In the genomic region with DNA sequence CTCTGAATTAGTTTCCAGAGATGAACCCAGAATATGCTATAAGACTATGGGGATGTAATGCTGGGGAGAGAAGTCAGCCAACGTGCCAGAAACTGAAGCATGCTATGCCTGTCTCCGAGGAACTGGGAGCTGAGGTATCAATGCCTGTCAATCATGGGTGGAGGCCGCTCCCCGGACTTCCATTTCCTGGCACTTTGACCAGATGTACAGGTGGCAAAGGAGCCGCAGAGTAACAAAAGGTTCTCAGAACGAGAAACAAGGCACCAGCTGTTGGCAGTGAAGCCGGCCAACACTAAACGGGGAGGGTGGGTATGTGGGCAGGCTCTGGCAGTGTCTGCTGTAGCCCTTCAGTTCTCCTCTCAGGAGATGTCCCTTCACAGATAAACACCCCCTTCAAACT, we compare ENCODE assay signal across 10 mouse cellular contexts.
DNase-seq lines count a peak whose midpoint lies in the region; ATAC-seq lines count a peak whose summit lies in the region.
"Had no signal": no experiment of that assay in that cellular context is flagged by ENCODE, and none has a peak within 500 bp of the region (broad histone marks: within the 10 kb centered on the region; RNA-seq: fewer than 3 reads in every experiment).

No protein-coding gene starts in this region.

- H3K27me3 ChIP-seq in midbrain, embryonic 14.5 days (ENCODE audit: control insufficient read depth, insufficient read depth, low read length): no peaks in the 10 kb centered on the region
- no peaks in the 10 kb centered on the region for H3K27me3 ChIP-seq in midbrain, embryonic 11.5 days (ENCODE audit: control insufficient read depth, insufficient read depth, low read length)
- no peaks in the 10 kb centered on the region for H3K27me3 ChIP-seq in forebrain, embryonic 16.5 days (replicated peaks; ENCODE audit: control insufficient read depth, insufficient read depth, low read length)
- H3K27me3 ChIP-seq: heart, embryonic 15.5 days had no signal

- no peaks in the 10 kb centered on the region for H3K9me3 ChIP-seq in midbrain, embryonic 14.5 days (ENCODE audit: control insufficient read depth, low read length)
- no peaks in the 10 kb centered on the region for H3K9me3 ChIP-seq in midbrain, embryonic 11.5 days (ENCODE audit: control insufficient read depth, low read length)
- no peaks in the 10 kb centered on the region for H3K9me3 ChIP-seq in forebrain, embryonic 16.5 days (ENCODE audit: control insufficient read depth, low read length)
- H3K9me3 ChIP-seq: heart, embryonic 15.5 days had no signal

- H3K36me3 ChIP-seq in midbrain, embryonic 14.5 days (ENCODE audit: control insufficient read depth, insufficient read depth, low read length): no peaks in the 10 kb centered on the region
- no peaks in the 10 kb centered on the region for H3K36me3 ChIP-seq in midbrain, embryonic 11.5 days (ENCODE audit: control insufficient read depth, insufficient read depth, low read length)
- H3K36me3 ChIP-seq in forebrain, embryonic 16.5 days (ENCODE audit: control insufficient read depth, insufficient read depth): no peaks in the 10 kb centered on the region
- H3K36me3 ChIP-seq: heart, embryonic 15.5 days had no signal

- no peak overlapping the region for H3K4me3 ChIP-seq in midbrain, embryonic 14.5 days (replicated peaks; ENCODE audit: low read depth, low read length)
- no peak overlapping the region for H3K4me3 ChIP-seq in midbrain, embryonic 11.5 days (ENCODE audit: low read depth, low read length)
- no peak overlapping the region for H3K4me3 ChIP-seq in forebrain, embryonic 16.5 days (replicated peaks; ENCODE audit: low read length)
- H3K4me3 ChIP-seq: heart, embryonic 15.5 days; layer of hippocampus, adult 2 months had no signal

- H3K9ac ChIP-seq in midbrain, embryonic 14.5 days (replicated peaks; ENCODE audit: low read length): no peak overlapping the region
- no peak overlapping the region for H3K9ac ChIP-seq in midbrain, embryonic 11.5 days (ENCODE audit: low read length)
- no peak overlapping the region for H3K9ac ChIP-seq in forebrain, embryonic 16.5 days (replicated peaks; ENCODE audit: low read depth, low read length)
- H3K9ac ChIP-seq: heart, embryonic 15.5 days had no signal

- DNase-seq in midbrain, embryonic 14.5 days: peak; percentile 50
- DNase-seq in midbrain, embryonic 11.5 days (ENCODE audit: low spot score, missing footprints): no peak
- DNase-seq in telencephalon, adult 2 months (ENCODE audit: low read depth, low spot score): peak; percentile 24
- DNase-seq in lung, postnatal 14 days: no peak
- DNase-seq in spleen, postnatal 4 days (ENCODE audit: low spot score in 2 of 2): no peak
- DNase-seq: lung, adult 2 months had no signal

- peak; percentile 57 for ATAC-seq in midbrain, embryonic 14.5 days (ENCODE audit: low FRiP score, low TSS enrichment)
- ATAC-seq in midbrain, embryonic 11.5 days (ENCODE audit: low FRiP score): no peak
- peak; percentile 88 for ATAC-seq in forebrain, embryonic 16.5 days
- peak; percentile 51 for ATAC-seq in megakaryocyte-erythroid progenitor cell, adult 5-6 weeks (replicated peaks; ENCODE audit: low FRiP score, low TSS enrichment, poor library complexity, severe bottlenecking)

- no peak overlapping the region for H3K27ac ChIP-seq in midbrain, embryonic 14.5 days (replicated peaks; ENCODE audit: low read depth, low read length)
- no peak overlapping the region for H3K27ac ChIP-seq in midbrain, embryonic 11.5 days (ENCODE audit: low read depth, low read length)
- no peak overlapping the region for H3K27ac ChIP-seq in forebrain, embryonic 16.5 days (ENCODE audit: low read length)
- H3K27ac ChIP-seq: heart, embryonic 15.5 days; layer of hippocampus, adult 2 months had no signal

- WGBS in midbrain, embryonic 14.5 days: 55% methylated on average over 8 of the region's 8 CpGs
- 73% methylated on average over 8 of the region's 8 CpGs for WGBS in midbrain, embryonic 11.5 days
- WGBS in forebrain, embryonic 16.5 days: 18% methylated on average over 8 of the region's 8 CpGs

- no peaks in the 10 kb centered on the region for H3K4me1 ChIP-seq in midbrain, embryonic 14.5 days (ENCODE audit: control insufficient read depth, insufficient read depth, low read length)
- no peaks in the 10 kb centered on the region for H3K4me1 ChIP-seq in midbrain, embryonic 11.5 days (ENCODE audit: control insufficient read depth, insufficient read depth, low read length)
- H3K4me1 ChIP-seq in forebrain, embryonic 16.5 days (replicated peaks; ENCODE audit: control insufficient read depth, insufficient read depth, low read length): peaks cover 9% of the 10 kb centered on the region

- no peak overlapping the region for H3K4me2 ChIP-seq in midbrain, embryonic 14.5 days (ENCODE audit: low read length)
- no peak overlapping the region for H3K4me2 ChIP-seq in midbrain, embryonic 11.5 days
- no peak overlapping the region for H3K4me2 ChIP-seq in forebrain, embryonic 16.5 days (ENCODE audit: low read length)
- H3K4me2 ChIP-seq: heart, embryonic 15.5 days had no signal

Comparison
In these comparisons a context has a peak if more than half of its experiments do, and no peak if none do; other contexts are left out.
1. DNase-seq: peak in midbrain, embryonic 14.5 days (single experiment) and telencephalon, adult 2 months (single experiment); none in midbrain, embryonic 11.5 days (single experiment), lung, postnatal 14 days (single experiment) and spleen, postnatal 4 days (0 of 2).